In genomic region chr14:118203031-118203430, GRCm38 (mm10) we compare ENCODE assay signal across 13 mouse cellular contexts. TPM values are rescaled to one million over a fixed set of nuclear protein-coding genes. Genes with fewer than 3 reads are reported as not detected.
DNase-seq lines count a peak whose midpoint lies in the region; ATAC-seq and TF ChIP-seq lines count a peak whose summit lies in the region.
"Had no signal": no experiment of that assay in that cellular context is flagged by ENCODE, and none has a peak within 500 bp of the region (broad histone marks: within the 10 kb centered on the region; RNA-seq: fewer than 3 reads in every experiment).

No protein-coding gene starts in this region.

- CTCF ChIA-PET in Patski (lab: Charles Lee), result interaction anchor here (1.0 kb wide), 1 partner anchor 20 kb away, joined by 3 read pairs; no protein-coding TSS in a partner anchor

- H3K4me1 ChIP-seq in hindbrain, embryonic 14.5 days (replicated peaks; ENCODE audit: control insufficient read depth, insufficient read depth, low read length), result no peaks in the 10 kb centered on the region
- H3K4me1 ChIP-seq: embryonic facial prominence, embryonic 15.5 days; liver, embryonic 15.5 days; neural tube, embryonic 13.5 days had no signal

- H3K9ac ChIP-seq in hindbrain, embryonic 14.5 days, result no peak overlapping the region
- H3K9ac ChIP-seq: embryonic facial prominence, embryonic 15.5 days; liver, embryonic 15.5 days; neural tube, embryonic 13.5 days had no signal

- peak; percentile 41 for TF ChIP-seq CTCF in gastrocnemius, adult 2 months (IDR thresholded peaks at IDR 0.05)
- peak; percentile 37 for TF ChIP-seq CTCF in Patski (IDR thresholded peaks at IDR 0.05)
- TF ChIP-seq CTCF in left cerebral cortex, adult 2 months (IDR thresholded peaks at IDR 0.05), result no peak; the same call in none of the 2 replicates

- no peaks in the 10 kb centered on the region for H3K9me3 ChIP-seq in hindbrain, embryonic 14.5 days (ENCODE audit: control insufficient read depth, low read length)
- H3K9me3 ChIP-seq: embryonic facial prominence, embryonic 15.5 days; liver, embryonic 15.5 days had no signal

- no peak overlapping the region for H3K4me3 ChIP-seq in gastrocnemius, adult 2 months
- H3K4me3 ChIP-seq in left cerebral cortex, adult 2 months, result no peak overlapping the region
- no peak overlapping the region for H3K4me3 ChIP-seq in hindbrain, embryonic 14.5 days (replicated peaks; ENCODE audit: low read length)
- H3K4me3 ChIP-seq: embryonic facial prominence, embryonic 15.5 days; liver, embryonic 15.5 days; neural tube, embryonic 13.5 days had no signal

- in situ Hi-C loops in Patski (cut with MboI; ENCODE audit: low pct_unique_long_range_greater_than_20kb), result loop anchor here (25.0 kb wide), 1 partner anchor 609 kb away; no protein-coding TSS in a partner anchor

- DNase-seq in gastrocnemius, adult 2 months, result no peak
- no peak for DNase-seq in gastrocnemius, adult 18-20 months (ENCODE audit: low spot score)
- DNase-seq in 416B (ENCODE audit: low read depth) (peak; percentile 28), Patski (ENCODE audit: low read depth, low spot score) (no peak)
- peak; percentile 22 for DNase-seq in spleen, adult 12 weeks (ENCODE audit: low spot score)
- no peak for DNase-seq in left cerebral cortex, adult 2 months (ENCODE audit: extremely low spot score in 1 of 2, low spot score in 2 of 2)
- no peak for DNase-seq in hindbrain, embryonic 14.5 days (ENCODE audit: low spot score)
- no peak for DNase-seq in right cerebral cortex, postnatal 4 days
- DNase-seq: heart, adult 18-20 months; kidney, adult 9 months had no signal

- H3K36me3 ChIP-seq in hindbrain, embryonic 14.5 days (replicated peaks; ENCODE audit: control insufficient read depth, insufficient read depth), result no peaks in the 10 kb centered on the region
- H3K36me3 ChIP-seq: embryonic facial prominence, embryonic 15.5 days; liver, embryonic 15.5 days; neural tube, embryonic 13.5 days had no signal

- H3K4me2 ChIP-seq in hindbrain, embryonic 14.5 days (replicated peaks), result no peak overlapping the region
- H3K4me2 ChIP-seq: embryonic facial prominence, embryonic 15.5 days; liver, embryonic 15.5 days; neural tube, embryonic 13.5 days had no signal

- POLR2A ChIA-PET in Patski (lab: Charles Lee), result no interaction called here

- intact Hi-C loops in gastrocnemius, adult 2 months (cut with DNase I), result no loop called here
- intact Hi-C loops in left cerebral cortex, adult 2 months (cut with DNase I), result no loop called here

- no peak overlapping the region for H3K27ac ChIP-seq in gastrocnemius, adult 2 months
- H3K27ac ChIP-seq in left cerebral cortex, adult 2 months, result no peak overlapping the region
- H3K27ac ChIP-seq in hindbrain, embryonic 14.5 days, result no peak overlapping the region
- H3K27ac ChIP-seq: embryonic facial prominence, embryonic 15.5 days; liver, embryonic 15.5 days; neural tube, embryonic 13.5 days had no signal

- no peak for ATAC-seq in Patski
- ATAC-seq in hindbrain, embryonic 14.5 days (ENCODE audit: low FRiP score), result no peak

- WGBS in hindbrain, embryonic 14.5 days, result 74% methylated on average over 7 of the region's 7 CpGs

- H3K27me3 ChIP-seq in Patski, result peaks cover 9% of the 10 kb centered on the region
- H3K27me3 ChIP-seq in hindbrain, embryonic 14.5 days (ENCODE audit: control insufficient read depth, insufficient read depth, low read length), result no peaks in the 10 kb centered on the region
- H3K27me3 ChIP-seq: embryonic facial prominence, embryonic 15.5 days; liver, embryonic 15.5 days; neural tube, embryonic 13.5 days had no signal

RNA-seq across cellular contexts. Expression of gene Sox21, which starts 33.8 kb away (rescaled TPM):
- not detected for total RNA-seq in gastrocnemius, adult 2 months (2021)
- not detected for total RNA-seq in gastrocnemius, adult 18-20 months (2021)
- polyA plus RNA-seq in Patski (2021), result 0.01 TPM
- total RNA-seq in left cerebral cortex, adult 2 months (2021), result 10 to 100 TPM in 1 of 2 experiments, 1 to 10 TPM in 1; 10.0 to 10.6 TPM
- polyA plus RNA-seq in hindbrain, embryonic 14.5 days (2014; fragmentation: Nextera tagmentation; extraction: Ambion mirVana), result 5.9 and 9.3 TPM in 2 replicates
- polyA plus RNA-seq: liver, embryonic 15.5 days had no signal

Comparison
In these comparisons a context has a peak if more than half of its experiments do, and no peak if none do; other contexts are left out.
1. DNase-seq: peak in 416B (single experiment) and spleen, adult 12 weeks (single experiment); none in gastrocnemius, adult 2 months (single experiment), gastrocnemius, adult 18-20 months (single experiment), Patski (single experiment), left cerebral cortex, adult 2 months (0 of 2), hindbrain, embryonic 14.5 days (single experiment) and right cerebral cortex, postnatal 4 days (single experiment).
2. RNA of gene Sox21, which starts 33.8 kb away (total RNA-seq): 10.0 to 10.6 TPM in left cerebral cortex, adult 2 months; not detected in gastrocnemius, adult 2 months and not detected in gastrocnemius, adult 18-20 months; every median in the first group is over 10 times any median in the second.